Mouse (Mus musculus): ENCODE data around the gene Rnf212b.

GRCm38 (mm10) chr14:54894296-54895151, 80.6 kb downstream of the Rnf212b start:
- TF ChIP-seq CTCF (IDR thresholded peaks at IDR 0.05), result no peak
- no peak for TF ChIP-seq EP300 (IDR thresholded peaks at IDR 0.05)
